Mouse (Mus musculus): ENCODE measurements around the gene Pax2. TPM values are rescaled to one million over a fixed set of nuclear protein-coding genes. Genes with fewer than 3 reads are reported as not detected.
A peak's percentile ranks its signal among the peaks of the same experiment; 100 is the strongest.

Gene Pax2
- polyA plus RNA-seq, 2 experiments = not detected

GRCm38 (mm10) chr19:44740300-44740699, 15.5 kb upstream of the Pax2 start:
- Histone ChIP-seq H3K4me1 (replicated peaks; ENCODE audit: control insufficient read depth in 2 of 2, insufficient read depth in 2 of 2, low read length in 1 of 2) (no peaks in the 10 kb centered on the region), H3K4me2 (ENCODE audit: low read depth) (no peak overlapping the region), H3K4me3 (ENCODE audit: insufficient read depth in 1 of 2, low read depth in 2 of 2, low read length in 2 of 2) (no peak overlapping the region), H3K27me3 (ENCODE audit: control insufficient read depth, insufficient read depth, low read length) (peaks cover 75% of the 10 kb centered on the region), H3K27ac (no peak overlapping the region), H3K9ac (replicated peaks) (no peak overlapping the region), H3K9me3 (ENCODE audit: control insufficient read depth, low read length) (no peaks in the 10 kb centered on the region), H3K36me3 (replicated peaks; ENCODE audit: control insufficient read depth, insufficient read depth, low read depth) (no peaks in the 10 kb centered on the region)
- 5% methylated on average over 16 of the region's 16 CpGs for WGBS (ENCODE audit: insufficient replicate concordance)
- no peak for DNase-seq (ENCODE audit: low read depth in 3 of 3, low spot score in 3 of 3)
- 0 out of 2 replicates have a peak, but pooled peaks have one; percentile 16 for TF ChIP-seq CTCF (IDR thresholded peaks at IDR 0.05; ENCODE audit: low read depth)
- TF ChIP-seq EP300 (IDR thresholded peaks at IDR 0.05; ENCODE audit: low read depth) = no peak
- ATAC-seq (ENCODE audit: insufficient read depth) = no peak

DNA sequence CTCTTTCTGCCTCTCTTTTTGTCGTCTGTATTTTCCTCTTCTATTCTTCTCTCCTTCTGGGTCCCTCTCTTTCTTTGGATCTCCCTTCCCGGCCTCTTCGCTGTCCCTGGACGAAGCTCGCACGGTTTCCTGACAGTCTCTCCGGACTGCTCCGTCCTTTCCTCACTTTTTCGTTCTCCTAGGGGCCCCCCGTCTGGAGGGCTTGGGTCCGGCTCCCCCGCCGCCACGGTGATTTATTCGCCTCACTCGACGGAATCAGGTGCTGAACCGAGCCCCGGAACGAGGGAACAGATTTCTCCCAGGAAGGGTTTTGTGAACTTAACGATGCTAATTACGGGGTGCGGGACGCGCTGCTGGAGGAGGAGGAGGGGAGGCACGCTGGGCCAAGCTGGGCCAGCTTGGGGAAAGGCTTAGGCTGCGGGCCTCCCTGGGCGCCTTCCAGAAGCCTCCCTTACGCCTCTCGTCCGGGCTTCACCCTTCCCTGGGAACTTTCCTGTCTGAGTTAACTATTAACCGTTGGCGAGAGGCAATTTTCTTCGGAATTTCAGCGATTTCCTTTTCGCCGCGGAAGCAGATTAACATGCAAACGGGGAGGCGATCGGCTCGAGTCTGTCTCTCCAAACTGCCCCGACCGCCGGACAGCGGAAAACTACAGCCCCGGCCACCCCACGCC, 14.6 kb upstream of the Pax2 start:
- WGBS (ENCODE audit: insufficient replicate concordance) = 2% methylated on average over 48 of the region's 48 CpGs
- DNase-seq (ENCODE audit: low read depth in 3 of 3, low spot score in 3 of 3) (no peak), ATAC-seq (ENCODE audit: insufficient read depth) (no peak)
- no peak overlapping the region for H3K9ac ChIP-seq (replicated peaks)
- no peaks in the 10 kb centered on the region for H3K9me3 ChIP-seq (ENCODE audit: control insufficient read depth, low read length)
- peaks cover 75% of the 10 kb centered on the region for H3K27me3 ChIP-seq (ENCODE audit: control insufficient read depth, insufficient read depth, low read length)
- no peak overlapping the region for H3K4me3 ChIP-seq (ENCODE audit: insufficient read depth in 1 of 2, low read depth in 2 of 2, low read length in 2 of 2)
- no peaks in the 10 kb centered on the region for H3K36me3 ChIP-seq (replicated peaks; ENCODE audit: control insufficient read depth, insufficient read depth, low read depth)
- no peaks in the 10 kb centered on the region for H3K4me1 ChIP-seq (replicated peaks; ENCODE audit: control insufficient read depth in 2 of 2, insufficient read depth in 2 of 2, low read length in 1 of 2)
- TF ChIP-seq EP300 (IDR thresholded peaks at IDR 0.05; ENCODE audit: low read depth) (no peak), CTCF (IDR thresholded peaks at IDR 0.05; ENCODE audit: low read depth) (no peak)
- H3K4me2 ChIP-seq (ENCODE audit: low read depth) = peak overlapping the region; percentile 40
- H3K27ac ChIP-seq = no peak overlapping the region

GRCm38 (mm10) chr19:44741764-44742127, 14.1 kb upstream of the Pax2 start:
- H3K9ac ChIP-seq (replicated peaks) = no peak overlapping the region
- peak overlapping the region; percentile 40 for H3K4me2 ChIP-seq (ENCODE audit: low read depth)
- 4% methylated on average over 13 of the region's 13 CpGs for WGBS (ENCODE audit: insufficient replicate concordance)
- TF ChIP-seq CTCF (IDR thresholded peaks at IDR 0.05; ENCODE audit: low read depth) (no peak), EP300 (IDR thresholded peaks at IDR 0.05; ENCODE audit: low read depth) (no peak)
- H3K36me3 ChIP-seq (replicated peaks; ENCODE audit: control insufficient read depth, insufficient read depth, low read depth) = no peaks in the 10 kb centered on the region
- H3K27me3 ChIP-seq (ENCODE audit: control insufficient read depth, insufficient read depth, low read length) = peaks cover 75% of the 10 kb centered on the region
- ATAC-seq (ENCODE audit: insufficient read depth) = no peak
- no peak overlapping the region for H3K27ac ChIP-seq
- no peak overlapping the region for H3K4me3 ChIP-seq (ENCODE audit: insufficient read depth in 1 of 2, low read depth in 2 of 2, low read length in 2 of 2)
- DNase-seq (ENCODE audit: low read depth in 3 of 3, low spot score in 3 of 3) = no peak
- no peaks in the 10 kb centered on the region for H3K4me1 ChIP-seq (replicated peaks; ENCODE audit: control insufficient read depth in 2 of 2, insufficient read depth in 2 of 2, low read length in 1 of 2)
- no peaks in the 10 kb centered on the region for H3K9me3 ChIP-seq (ENCODE audit: control insufficient read depth, low read length)

DNA sequence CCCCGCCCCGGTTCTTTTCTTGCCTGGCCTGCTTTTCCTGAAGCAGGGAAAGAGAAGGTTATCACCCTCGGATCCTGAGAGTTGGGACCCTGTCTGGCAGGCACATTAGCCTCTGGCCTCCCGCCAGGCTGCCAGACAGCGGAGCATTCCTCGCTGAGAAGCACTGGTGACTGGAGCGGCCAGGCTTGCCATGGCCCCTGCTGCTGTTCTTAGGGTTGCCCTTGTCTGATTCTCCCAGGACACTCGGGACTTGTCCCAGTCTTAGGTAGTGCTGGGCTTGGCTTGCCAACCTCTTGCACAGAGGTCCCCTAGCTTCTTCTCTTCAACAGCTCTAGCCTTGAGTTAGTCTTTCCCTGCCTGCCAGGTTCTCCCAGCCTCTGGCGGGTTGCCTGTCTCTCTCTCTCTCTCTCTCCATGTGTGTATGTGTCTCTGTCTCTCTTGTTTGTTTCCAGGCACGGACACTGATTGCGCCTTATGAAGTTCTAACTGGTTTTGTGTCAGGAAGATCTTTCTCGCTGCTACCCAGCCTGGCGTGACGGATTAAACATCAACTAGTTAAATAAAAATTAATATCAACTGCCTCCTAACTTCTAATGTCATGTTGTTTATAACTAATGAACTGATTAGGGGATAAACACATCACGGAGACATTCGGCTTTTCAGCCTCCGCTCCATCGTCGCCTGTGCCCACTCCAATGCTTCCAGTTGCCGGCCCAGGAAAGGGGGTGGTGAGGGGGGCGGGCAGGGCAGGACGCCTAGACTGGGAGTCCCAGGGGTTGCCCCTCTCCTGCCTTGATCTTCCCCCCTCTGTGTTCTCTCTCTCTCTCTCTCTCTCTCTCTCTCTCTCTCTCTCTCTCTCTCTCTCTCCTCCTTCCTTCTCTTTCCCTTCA, 13.5 kb upstream of the Pax2 start:
- H3K27me3 ChIP-seq (ENCODE audit: control insufficient read depth, insufficient read depth, low read length) = peaks cover 78% of the 10 kb centered on the region
- no peaks in the 10 kb centered on the region for H3K9me3 ChIP-seq (ENCODE audit: control insufficient read depth, low read length)
- H3K9ac ChIP-seq (replicated peaks) = no peak overlapping the region
- H3K27ac ChIP-seq = no peak overlapping the region
- DNase-seq (ENCODE audit: low read depth in 3 of 3, low spot score in 3 of 3) = no peak
- no peaks in the 10 kb centered on the region for H3K36me3 ChIP-seq (replicated peaks; ENCODE audit: control insufficient read depth, insufficient read depth, low read depth)
- 1% methylated on average over 21 of the region's 22 CpGs for WGBS (ENCODE audit: insufficient replicate concordance)
- H3K4me1 ChIP-seq (replicated peaks; ENCODE audit: control insufficient read depth in 2 of 2, insufficient read depth in 2 of 2, low read length in 1 of 2) = no peaks in the 10 kb centered on the region
- no peak for ATAC-seq (ENCODE audit: insufficient read depth)
- no peak overlapping the region for H3K4me3 ChIP-seq (ENCODE audit: insufficient read depth in 1 of 2, low read depth in 2 of 2, low read length in 2 of 2)
- no peak overlapping the region for H3K4me2 ChIP-seq (ENCODE audit: low read depth)
- no peak for TF ChIP-seq EP300 (IDR thresholded peaks at IDR 0.05; ENCODE audit: low read depth)
- no peak for TF ChIP-seq CTCF (IDR thresholded peaks at IDR 0.05; ENCODE audit: low read depth)

DNA sequence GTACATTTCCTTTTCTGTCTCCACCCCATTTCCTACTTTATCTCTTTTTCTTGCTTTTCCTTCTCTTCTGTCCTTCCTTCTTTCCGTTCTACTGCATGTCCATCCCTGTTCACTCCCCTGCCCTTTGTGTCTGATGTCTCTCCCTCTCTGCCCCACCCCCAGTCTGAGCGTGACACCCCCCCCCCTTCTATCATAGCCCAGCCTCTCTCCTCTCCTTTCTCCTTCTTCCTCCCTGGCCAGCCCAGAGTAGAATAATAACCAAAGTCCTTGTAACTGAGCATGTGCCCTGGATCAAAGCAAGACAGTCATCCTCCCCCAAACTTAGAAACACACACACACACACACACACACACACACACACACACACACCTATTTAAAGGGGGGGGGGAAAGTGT, 12.8 kb upstream of the Pax2 start:
- ATAC-seq (ENCODE audit: insufficient read depth) (no peak), DNase-seq (ENCODE audit: low read depth in 3 of 3, low spot score in 3 of 3) (no peak)
- Histone ChIP-seq H3K27ac (no peak overlapping the region), H3K4me3 (ENCODE audit: insufficient read depth in 1 of 2, low read depth in 2 of 2, low read length in 2 of 2) (no peak overlapping the region), H3K27me3 (ENCODE audit: control insufficient read depth, insufficient read depth, low read length) (peaks cover 84% of the 10 kb centered on the region), H3K36me3 (replicated peaks; ENCODE audit: control insufficient read depth, insufficient read depth, low read depth) (no peaks in the 10 kb centered on the region), H3K4me2 (ENCODE audit: low read depth) (no peak overlapping the region), H3K4me1 (replicated peaks; ENCODE audit: control insufficient read depth in 2 of 2, insufficient read depth in 2 of 2, low read length in 1 of 2) (no peaks in the 10 kb centered on the region), H3K9me3 (ENCODE audit: control insufficient read depth, low read length) (no peaks in the 10 kb centered on the region), H3K9ac (replicated peaks) (no peak overlapping the region)
- TF ChIP-seq CTCF (IDR thresholded peaks at IDR 0.05; ENCODE audit: low read depth) = no peak
- TF ChIP-seq EP300 (IDR thresholded peaks at IDR 0.05; ENCODE audit: low read depth) = no peak
- WGBS (ENCODE audit: insufficient replicate concordance) = 0% methylated on average over 2 of the region's 2 CpGs
